Mouse (Mus musculus) hindbrain, postnatal 0 days (tissue): Measurements from ENCODE around the gene Pfkfb1. TPM values are rescaled to one million over a fixed set of nuclear protein-coding genes. Genes with fewer than 3 reads are reported as not detected.

Source experiments
- ATAC-seq: fragments of 200-750 bp; cut with Nextera tagmentation; 2 replicates; pipeline ENCODE4 v1.8.0; 2017; ENCODE audit warnings: mild to moderate bottlenecking, moderate TSS enrichment, moderate library complexity
- DNase-seq: peaks from one replicate; pipeline ENCODE4 v3.0.0-alpha.2; 2015; ENCODE audit warnings: low spot score
- H3K27ac ChIP-seq: fragments of 300-500 bp; sonication (generic); 2 replicates; pipeline ENCODE4 v1.5.1; 2014; ENCODE audit warnings: mild to moderate bottlenecking
- H3K27me3 ChIP-seq: fragments of 300-500 bp; sonication (generic); 2 replicates; pipeline ENCODE4 v1.6.1; 2014; ENCODE audit warnings: low read length, mixed read lengths; ENCODE audit not compliant: insufficient read depth
- H3K36me3 ChIP-seq: fragments of 300-500 bp; sonication (generic); 2 replicates; pipeline ENCODE4 v1.6.1; 2014; ENCODE audit warnings: low read length, mixed read lengths; ENCODE audit not compliant: insufficient read depth
- H3K4me1 ChIP-seq: fragments of 300-500 bp; sonication (generic); 2 replicates; pipeline ENCODE4 v1.6.1; 2014; ENCODE audit warnings: antibody characterized with exemption, low read length, mixed read lengths; ENCODE audit not compliant: insufficient read depth
- H3K4me2 ChIP-seq: fragments of 300-500 bp; sonication (generic); 2 replicates; pipeline ENCODE4 v1.6.1; 2014; ENCODE audit warnings: low read depth, mild to moderate bottlenecking, low read length, moderate library complexity, mixed read lengths
- H3K4me3 ChIP-seq: fragments of 300-500 bp; sonication (generic); 2 replicates; pipeline ENCODE4 v1.5.1; 2014; ENCODE audit warnings: low read length
- H3K9ac ChIP-seq: fragments of 300-500 bp; sonication (generic); replicated peaks from 2 replicates; pipeline ENCODE4 v1.6.1; 2014; ENCODE audit warnings: mild to moderate bottlenecking, low read length, moderate library complexity, mixed read lengths
- H3K9me3 ChIP-seq: fragments of 300-500 bp; sonication (generic); 2 replicates; pipeline ENCODE4 v1.6.1; 2016; ENCODE audit warnings: low read length, mixed read lengths
- CTCF ChIP-seq: IDR thresholded peaks from 2 replicates; pipeline ENCODE4 v1.5.1; 2016; ENCODE audit warnings: antibody characterized with exemption, control low read depth, low read depth
- WGBS: fragments of 180-500 bp; shearing (Covaris S2); extraction: QIAGEN DNeasy Blood & Tissue Kit; methylation state at CpG from one replicate; pipeline ENCODE4 v1.1.7; 2014; 5-methylcytosine and 5-hydroxymethylcytosine counted together
- polyA plus RNA-seq: library from polyadenylated mRNA; unstranded; fragments of >200 nt; fragmentation: Nextera tagmentation; extraction: Ambion mirVana; gene quantifications from 2 replicates; pipeline ENCODE4 v1.2.1, GENCODE M21; 2015
- total RNA-seq: library from RNA; depleted of rRNA; stranded (reverse); fragments of >200 nt; gene quantifications from 2 replicates; pipeline ENCODE4 v1.2.3, GENCODE M21; 2014; rRNA removed

Gene Pfkfb1
- total RNA-seq (3.4 and 3.5 TPM in 2 replicates), polyA plus RNA-seq (2.7 and 3.5 TPM in 2 replicates)

GRCm38 (mm10) chrX:150588023-150588764 is at the start of gene Pfkfb1:
Gene Pfkfb1 (plus strand): TSS chrX:150588229.
- Histone ChIP-seq H3K4me1 (no peaks in the 10 kb centered on the region), H3K4me3 (peak within 1 kb of the TSS; percentile 46), H3K27ac (peak within 1 kb of the TSS; percentile 77), H3K9me3 (no peaks in the 10 kb centered on the region), H3K9ac (peak within 1 kb of the TSS; percentile 59), H3K36me3 (0 out of 2 replicates have a peak, but pooled peaks cover 3% of the 10 kb centered on the region), H3K27me3 (no peaks in the 10 kb centered on the region), H3K4me2 (peak within 1 kb of the TSS; percentile 56)
- peak; percentile 85 for DNase-seq
- peak; percentile 64 for TF ChIP-seq CTCF
- ATAC-seq = peak; percentile 96
- 29% methylated on average over 35 of the region's 35 CpGs for WGBS

DNA sequence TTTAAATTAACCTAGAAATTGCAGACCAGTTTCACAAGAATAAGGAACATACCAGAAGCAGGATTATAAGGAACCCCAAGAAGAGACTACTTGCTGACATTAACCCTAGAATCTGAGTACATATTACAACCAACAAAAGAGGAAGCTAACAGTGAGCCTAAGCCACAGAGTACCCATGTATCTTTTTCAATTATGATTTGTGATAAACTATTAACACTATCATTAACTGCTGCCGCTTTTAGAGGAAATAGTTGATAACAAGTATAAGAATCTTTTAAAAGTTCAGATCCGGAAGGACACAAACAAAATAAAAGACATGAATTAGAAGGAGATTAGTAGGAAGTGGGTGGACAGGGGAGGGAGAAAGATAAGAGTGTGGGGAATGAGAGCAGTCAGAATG is 47.9 kb upstream of the Pfkfb1 start:
- no peaks in the 10 kb centered on the region for H3K27me3 ChIP-seq
- no peak overlapping the region for H3K27ac ChIP-seq
- H3K9ac ChIP-seq = no peak overlapping the region
- TF ChIP-seq CTCF = no peak
- H3K36me3 ChIP-seq = no peaks in the 10 kb centered on the region
- H3K9me3 ChIP-seq = no peaks in the 10 kb centered on the region
- DNase-seq (no peak), ATAC-seq (no peak)
- WGBS = 92% methylated on average over 2 of the region's 2 CpGs
- H3K4me3 ChIP-seq = no peak overlapping the region
- H3K4me1 ChIP-seq = no peaks in the 10 kb centered on the region
- no peak overlapping the region for H3K4me2 ChIP-seq

GRCm38 (mm10) chrX:150541684-150542083 is 46.3 kb upstream of the Pfkfb1 start:
- no peak for DNase-seq
- Histone ChIP-seq H3K36me3 (no peaks in the 10 kb centered on the region), H3K4me3 (no peak overlapping the region), H3K27ac (no peak overlapping the region), H3K4me1 (no peaks in the 10 kb centered on the region), H3K9me3 (no peaks in the 10 kb centered on the region), H3K4me2 (no peak overlapping the region), H3K9ac (no peak overlapping the region), H3K27me3 (no peaks in the 10 kb centered on the region)
- no peak for TF ChIP-seq CTCF
- ATAC-seq = no peak

DNA sequence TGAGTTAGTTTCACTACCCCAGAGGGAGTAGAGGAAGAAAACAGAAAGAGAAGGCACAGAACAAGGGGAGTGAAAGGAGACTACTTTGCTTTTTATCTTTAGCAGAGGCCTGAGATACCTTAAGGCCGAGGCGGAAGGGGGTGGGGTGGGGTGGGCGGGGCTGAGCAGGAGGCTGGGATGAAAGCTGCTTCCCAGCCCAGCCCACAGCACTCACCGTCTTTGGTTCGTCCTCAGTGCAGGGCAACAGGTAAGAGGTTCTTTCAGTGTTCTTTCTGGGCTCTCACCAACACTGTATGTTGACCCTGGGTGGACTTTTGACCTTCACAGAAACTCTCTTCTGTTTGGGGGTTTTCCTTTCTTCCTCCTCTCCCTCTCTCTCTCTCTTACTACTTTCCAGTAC is 40.8 kb upstream of the Pfkfb1 start, which contains the start of gene Alas2:
Alas2 (plus strand) TSS at position 137 of the 400 bp plus-strand sequence.
- Histone ChIP-seq H3K27ac (no peak within 1 kb of the TSS), H3K4me3 (no peak within 1 kb of the TSS), H3K4me2 (no peak within 1 kb of the TSS), H3K4me1 (no peaks in the 10 kb centered on the region), H3K27me3 (no peaks in the 10 kb centered on the region), H3K9ac (no peak within 1 kb of the TSS), H3K36me3 (no peaks in the 10 kb centered on the region), H3K9me3 (no peaks in the 10 kb centered on the region)
- DNase-seq (no peak), ATAC-seq (no peak)
- 52% methylated on average over 5 of the region's 5 CpGs for WGBS
- TF ChIP-seq CTCF = no peak

DNA sequence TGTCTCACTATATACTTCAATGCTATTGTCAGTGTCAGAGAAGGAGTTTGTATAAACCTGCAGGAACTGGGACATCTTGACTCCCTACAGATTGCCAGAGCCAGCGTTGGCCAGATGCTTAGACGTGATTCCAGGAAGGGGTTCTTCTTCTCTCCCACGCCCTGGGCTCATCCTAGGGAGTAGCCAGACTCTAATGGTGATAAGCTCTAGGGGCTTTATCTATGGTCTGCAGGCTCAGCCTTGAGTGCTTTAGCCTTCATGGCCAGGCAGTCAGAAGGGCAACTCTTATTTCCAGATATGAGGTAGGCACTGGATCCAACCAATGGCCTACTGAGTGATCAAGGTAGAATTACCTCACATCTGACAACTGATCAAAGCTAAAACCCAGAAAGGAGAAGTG is 38.4 kb upstream of the Pfkfb1 start:
- Histone ChIP-seq H3K27me3 (no peaks in the 10 kb centered on the region), H3K4me2 (no peak overlapping the region), H3K4me3 (no peak overlapping the region), H3K4me1 (no peaks in the 10 kb centered on the region), H3K9ac (no peak overlapping the region), H3K36me3 (no peaks in the 10 kb centered on the region), H3K9me3 (no peaks in the 10 kb centered on the region), H3K27ac (no peak overlapping the region)
- ATAC-seq = no peak
- no peak for DNase-seq
- no peak for TF ChIP-seq CTCF
- 88% methylated on average over 3 of the region's 3 CpGs for WGBS

GRCm38 (mm10) chrX:150551986-150552385 is 36.0 kb upstream of the Pfkfb1 start:
- no peak overlapping the region for H3K4me3 ChIP-seq
- no peaks in the 10 kb centered on the region for H3K9me3 ChIP-seq
- no peak overlapping the region for H3K27ac ChIP-seq
- H3K4me2 ChIP-seq = no peak overlapping the region
- TF ChIP-seq CTCF = no peak
- ATAC-seq (no peak), DNase-seq (no peak)
- no peaks in the 10 kb centered on the region for H3K36me3 ChIP-seq
- no peaks in the 10 kb centered on the region for H3K27me3 ChIP-seq
- H3K4me1 ChIP-seq = no peaks in the 10 kb centered on the region
- WGBS = 82% methylated on average over 2 of the region's 2 CpGs
- no peak overlapping the region for H3K9ac ChIP-seq

DNA sequence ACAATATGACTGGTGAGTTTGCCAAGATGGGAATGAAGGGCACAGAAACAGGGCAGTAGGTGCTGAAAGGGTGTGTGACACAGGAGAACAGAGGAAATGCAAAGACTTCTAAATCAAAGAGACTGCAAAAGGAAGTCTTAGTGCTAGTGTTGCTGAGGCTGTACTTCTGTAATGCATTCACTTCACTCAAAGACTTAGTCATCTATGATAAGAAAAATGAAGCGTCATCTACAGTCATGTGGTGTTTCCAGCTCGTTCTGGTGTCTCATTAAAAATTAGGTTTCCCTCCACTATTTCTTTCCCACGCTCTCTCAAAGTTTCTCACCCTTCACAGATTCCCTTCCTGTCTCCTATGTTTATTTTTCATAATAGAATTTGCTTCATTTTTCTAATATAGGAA is 34.0 kb upstream of the Pfkfb1 start:
- Histone ChIP-seq H3K27ac (no peak overlapping the region), H3K27me3 (no peaks in the 10 kb centered on the region), H3K36me3 (no peaks in the 10 kb centered on the region), H3K4me1 (no peaks in the 10 kb centered on the region), H3K9ac (no peak overlapping the region), H3K4me2 (no peak overlapping the region), H3K9me3 (no peaks in the 10 kb centered on the region), H3K4me3 (no peak overlapping the region)
- no peak for TF ChIP-seq CTCF
- 83% methylated on average over 3 of the region's 3 CpGs for WGBS
- DNase-seq (no peak), ATAC-seq (no peak)
